Mouse (Mus musculus): ENCODE measurements at regions not wholly inside any gene's neighbourhood (a gene's known extent, or its start where the extent isn't known, plus 50 kb on each side); places are given as distances from the start of the nearest gene placed in this dataset.

GRCm38 (mm10) chr2:9592531-9592930 lies 288.5 kb upstream of the 4930412O13Rik start:
- TF ChIP-seq MXI1 (IDR thresholded peaks at IDR 0.05; ENCODE audit: low read depth, low read length), result no peak
- TF ChIP-seq POLR2A (IDR thresholded peaks at IDR 0.05; ENCODE audit: control insufficient read depth in 1 of 2, insufficient read depth in 1 of 2, low read depth in 1 of 2, low read length in 2 of 2, poor library complexity in 1 of 2), result no peak
- DNase-seq (ENCODE audit: low read depth, low spot score), result no peak

GRCm38 (mm10) chr2:9593931-9594330 lies 287.1 kb upstream of the 4930412O13Rik start:
- DNase-seq (ENCODE audit: low read depth, low spot score), result no peak
- Histone ChIP-seq H3K4me1 (ENCODE audit: control insufficient read depth in 1 of 2, insufficient read depth in 2 of 2, low read length in 2 of 2) (no peaks in the 10 kb centered on the region), H3K4me3 (ENCODE audit: control insufficient read depth in 1 of 2, insufficient read depth in 1 of 2, low read depth in 2 of 2, low read length in 2 of 2) (no peak overlapping the region)

More at GRCm38 (mm10) chr2:9592531-9592930, 288.5 kb upstream of the 4930412O13Rik start:
- H3K27ac ChIP-seq (ENCODE audit: control insufficient read depth, low read depth, low read length), result no peak overlapping the region
- H3K4me3 ChIP-seq (ENCODE audit: control insufficient read depth in 1 of 2, insufficient read depth in 1 of 2, low read depth in 2 of 2, low read length in 2 of 2), result no peak overlapping the region
- H3K36me3 ChIP-seq (ENCODE audit: control insufficient read depth in 1 of 2, insufficient read depth in 2 of 2, low read length in 2 of 2), result no peaks in the 10 kb centered on the region
- H3K79me2 ChIP-seq (ENCODE audit: control insufficient read depth, insufficient read depth, low read length, poor library complexity), result no peaks in the 10 kb centered on the region
- H3K9me3 ChIP-seq (replicated peaks; ENCODE audit: insufficient read depth, low read length), result no peaks in the 10 kb centered on the region
- no peak overlapping the region for H3K9ac ChIP-seq (ENCODE audit: control insufficient read depth, low read depth, low read length, poor library complexity, severe bottlenecking)
- no peaks in the 10 kb centered on the region for H3K27me3 ChIP-seq (ENCODE audit: control insufficient read depth in 1 of 2, insufficient read depth in 2 of 2, low read length in 2 of 2)
- no peaks in the 10 kb centered on the region for H3K4me1 ChIP-seq (ENCODE audit: control insufficient read depth in 1 of 2, insufficient read depth in 2 of 2, low read length in 2 of 2)

GRCm38 (mm10) chr2:9595236-9595850 lies 285.7 kb upstream of the 4930412O13Rik start:
- H3K79me2 ChIP-seq (ENCODE audit: control insufficient read depth, insufficient read depth, low read length, poor library complexity), result no peaks in the 10 kb centered on the region
- H3K4me3 ChIP-seq (ENCODE audit: control insufficient read depth in 1 of 2, insufficient read depth in 1 of 2, low read depth in 2 of 2, low read length in 2 of 2), result no peak overlapping the region
- no peaks in the 10 kb centered on the region for H3K9me3 ChIP-seq (replicated peaks; ENCODE audit: insufficient read depth, low read length)
- H3K27ac ChIP-seq (ENCODE audit: control insufficient read depth, low read depth, low read length), result no peak overlapping the region
- no peaks in the 10 kb centered on the region for H3K4me1 ChIP-seq (ENCODE audit: control insufficient read depth in 1 of 2, insufficient read depth in 2 of 2, low read length in 2 of 2)
- no peaks in the 10 kb centered on the region for H3K36me3 ChIP-seq (ENCODE audit: control insufficient read depth in 1 of 2, insufficient read depth in 2 of 2, low read length in 2 of 2)
- no peaks in the 10 kb centered on the region for H3K27me3 ChIP-seq (ENCODE audit: control insufficient read depth in 1 of 2, insufficient read depth in 2 of 2, low read length in 2 of 2)
- H3K9ac ChIP-seq (ENCODE audit: control insufficient read depth, low read depth, low read length, poor library complexity, severe bottlenecking), result no peak overlapping the region
- DNase-seq (ENCODE audit: low read depth, low spot score), result no peak
- TF ChIP-seq NELFE (IDR thresholded peaks at IDR 0.05; ENCODE audit: low read depth, low read length), result no peak
- TF ChIP-seq POLR2AphosphoS5 (IDR thresholded peaks at IDR 0.05; ENCODE audit: borderline replicate concordance, low read depth, low read length), result no peak
- no peak for TF ChIP-seq E2F4 (IDR thresholded peaks at IDR 0.05; ENCODE audit: borderline replicate concordance, low read depth, low read length)
- no peak for TF ChIP-seq ETS1 (IDR thresholded peaks at IDR 0.05; ENCODE audit: low read depth, low read length)

More at GRCm38 (mm10) chr2:9593931-9594330, 287.1 kb upstream of the 4930412O13Rik start:
- Histone ChIP-seq H3K79me2 (ENCODE audit: control insufficient read depth, insufficient read depth, low read length, poor library complexity) (no peaks in the 10 kb centered on the region), H3K27ac (ENCODE audit: control insufficient read depth, low read depth, low read length) (no peak overlapping the region), H3K27me3 (ENCODE audit: control insufficient read depth in 1 of 2, insufficient read depth in 2 of 2, low read length in 2 of 2) (no peaks in the 10 kb centered on the region), H3K36me3 (ENCODE audit: control insufficient read depth in 1 of 2, insufficient read depth in 2 of 2, low read length in 2 of 2) (no peaks in the 10 kb centered on the region), H3K9me3 (replicated peaks; ENCODE audit: insufficient read depth, low read length) (no peaks in the 10 kb centered on the region), H3K9ac (ENCODE audit: control insufficient read depth, low read depth, low read length, poor library complexity, severe bottlenecking) (no peak overlapping the region)
- TF ChIP-seq POLR2AphosphoS2 (IDR thresholded peaks at IDR 0.05; ENCODE audit: low read length) (no peak), RCOR1 (IDR thresholded peaks at IDR 0.05; ENCODE audit: low read depth, low read length) (no peak), MAZ (IDR thresholded peaks at IDR 0.05; ENCODE audit: low read depth, low read length) (no peak), NRF1 (IDR thresholded peaks at IDR 0.05; ENCODE audit: insufficient read depth, low read depth, low read length, poor library complexity, severe bottlenecking) (no peak), E2F4 (IDR thresholded peaks at IDR 0.05; ENCODE audit: borderline replicate concordance, low read depth, low read length) (no peak), ETS1 (IDR thresholded peaks at IDR 0.05; ENCODE audit: low read depth, low read length) (no peak), JUND (IDR thresholded peaks at IDR 0.05; ENCODE audit: low read depth, low read length) (no peak), USF2 (IDR thresholded peaks at IDR 0.05; ENCODE audit: borderline replicate concordance in 1 of 2, insufficient read depth in 1 of 2, low read depth in 1 of 2, low read length in 2 of 2) (no peak), TAL1 (IDR thresholded peaks at IDR 0.05; ENCODE audit: low read length) (no peak), CTCF (IDR thresholded peaks at IDR 0.05 in 2 of 3, conservative IDR thresholded peaks at IDR 0.05 in 1 of 3; ENCODE audit: control insufficient read depth in 1 of 3, insufficient read depth in 1 of 3, low read depth in 2 of 3, low read length in 3 of 3, poor library complexity in 1 of 3, severe bottlenecking in 1 of 3) (no peak), SMC3 (IDR thresholded peaks at IDR 0.05; ENCODE audit: low read depth, low read length) (no peak), EP300 (IDR thresholded peaks at IDR 0.05; ENCODE audit: low read depth in 1 of 2, low read length in 2 of 2) (no peak), GABPA (IDR thresholded peaks at IDR 0.05; ENCODE audit: low read depth, low read length) (no peak)
